Mouse (Mus musculus): ENCODE data around the gene Tpmt.

Gene Tpmt

DNA sequence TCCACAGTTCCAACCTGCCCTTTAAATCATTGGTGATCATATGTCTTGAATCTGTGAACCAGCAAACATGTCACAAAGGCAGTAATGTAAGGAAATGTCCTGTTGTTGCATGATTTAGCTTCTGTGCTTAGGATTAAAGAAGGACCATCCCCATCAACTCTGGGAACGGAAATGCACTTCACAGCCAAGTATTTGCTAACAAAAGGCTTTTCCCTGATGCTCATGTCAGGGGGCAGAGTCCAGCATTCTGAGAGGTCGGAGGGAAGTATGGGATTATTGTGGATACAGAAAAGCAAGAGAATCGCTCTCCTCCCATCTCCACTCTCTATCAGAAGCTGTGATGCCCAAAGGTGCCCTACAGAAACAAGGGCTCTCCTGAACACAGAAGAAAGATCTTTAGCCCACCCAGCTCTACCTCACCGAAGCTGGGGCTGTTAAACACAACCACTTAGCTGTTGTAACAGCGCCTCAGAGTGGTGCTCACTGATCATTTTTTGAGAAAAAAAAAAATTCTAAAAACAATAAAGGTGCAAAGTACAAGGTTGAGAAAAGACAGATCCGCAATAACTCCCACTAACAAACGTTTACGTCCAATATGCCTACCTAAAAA lies 2.4 kb downstream of the Tpmt start:
- DNase-seq = no peak

GRCm38 (mm10) chr13:47040061-47040460 lies 4.5 kb downstream of the Tpmt start:
- no peak for DNase-seq

DNA sequence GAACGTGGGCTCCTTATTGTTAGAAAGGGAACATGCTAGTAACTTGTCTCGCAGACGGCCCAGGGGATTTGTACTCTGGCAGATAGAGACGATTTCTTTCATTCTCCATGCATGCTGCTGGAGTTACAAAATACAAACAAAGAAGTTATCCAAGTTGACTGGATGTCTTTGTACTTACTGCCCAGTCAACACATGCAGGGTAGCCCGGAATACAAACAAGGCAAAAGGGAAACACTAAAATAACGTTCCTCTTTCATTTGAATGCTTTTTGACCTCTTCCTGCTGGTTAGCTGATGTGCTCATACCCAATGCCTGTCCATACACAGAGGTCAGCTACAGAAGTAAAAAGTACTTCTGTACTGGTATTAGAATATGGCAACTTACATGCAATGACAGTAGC lies 6.6 kb downstream of the Tpmt start:
- no peak for DNase-seq

DNA sequence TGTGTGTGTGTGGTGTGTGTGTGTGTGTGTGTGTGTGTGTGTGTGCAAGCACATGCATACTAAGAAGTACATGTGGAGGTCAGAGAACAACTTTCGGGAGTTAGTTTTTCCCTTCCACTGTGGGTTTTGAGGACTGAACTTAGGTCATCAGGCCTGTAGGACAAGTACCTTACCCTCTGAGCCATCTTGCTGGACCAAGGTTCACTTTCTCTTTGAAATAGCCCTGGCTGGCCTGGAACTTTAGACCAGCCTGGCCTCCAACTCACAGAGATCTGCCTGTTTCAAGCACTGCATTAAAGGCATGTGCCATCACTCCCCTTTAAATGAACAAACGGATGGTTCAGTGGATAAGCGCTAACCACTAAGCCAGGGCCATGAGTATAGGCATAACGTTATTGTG lies 10.9 kb downstream of the Tpmt start:
- DNase-seq = no peak

- no peak for DNase-seq
Measured at GRCm38 (mm10) chr13:47030376-47031107, 14.0 kb downstream of the Tpmt start.

GRCm38 (mm10) chr13:47020798-47021197 lies 23.7 kb downstream of the Tpmt start:
- DNase-seq = no peak

- DNase-seq = no peak
Measured at GRCm38 (mm10) chr13:47019774-47020173, 24.8 kb downstream of the Tpmt start.

- DNase-seq = peak; percentile 49
Measured at GRCm38 (mm10) chr13:47017259-47017658, 27.3 kb downstream of the Tpmt start.

- no peak for DNase-seq
Measured at GRCm38 (mm10) chr13:47015195-47015501, 29.4 kb downstream of the Tpmt start.

GRCm38 (mm10) chr13:47014334-47015194 lies 30.0 kb downstream of the Tpmt start, which contains the start of gene Nhlrc1:
TSS of gene Nhlrc1 (minus strand) at chr13:47014850.
- peak; percentile 76 for DNase-seq

DNA sequence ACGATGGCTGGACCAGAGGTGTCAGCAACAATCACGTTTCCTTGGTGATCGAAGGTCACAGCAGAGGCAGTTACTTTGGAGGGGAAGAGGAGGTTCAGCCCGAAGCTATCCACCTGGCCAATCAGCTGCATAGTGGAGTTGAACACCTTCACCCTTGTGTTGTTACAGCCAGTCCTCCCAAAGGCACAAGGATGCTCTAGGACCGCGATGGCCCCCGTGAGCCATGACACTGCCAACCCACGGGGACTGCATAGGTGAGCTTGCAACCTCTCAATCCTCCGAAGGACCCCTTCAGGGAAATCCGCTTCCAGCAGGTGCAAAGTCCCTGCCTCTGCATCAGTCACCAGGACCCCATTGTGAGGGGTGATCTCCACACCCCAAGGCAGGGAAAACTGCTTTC lies 30.8 kb downstream of the Tpmt start:
- DNase-seq = no peak

DNA sequence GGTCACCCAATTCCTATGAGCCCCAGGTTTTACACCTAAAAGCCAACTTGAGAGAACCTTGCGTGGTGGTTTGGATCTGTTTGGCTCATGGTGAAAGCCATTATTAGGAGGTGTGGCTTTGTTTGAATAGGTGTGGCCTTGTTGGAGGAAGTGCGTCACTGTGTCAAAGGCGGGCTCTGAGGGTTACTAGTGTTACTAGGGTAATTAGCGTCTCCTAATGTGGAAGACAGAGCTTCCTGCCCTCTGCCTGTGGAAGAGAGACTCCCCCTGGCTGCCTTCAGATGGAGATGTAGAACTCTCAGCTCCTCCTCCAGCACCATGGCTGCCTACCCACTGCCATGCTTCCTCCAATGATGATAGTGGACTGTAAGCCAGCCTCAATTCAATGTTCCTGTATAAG lies 42.9 kb downstream of the Tpmt start:
- DNase-seq = no peak

DNA sequence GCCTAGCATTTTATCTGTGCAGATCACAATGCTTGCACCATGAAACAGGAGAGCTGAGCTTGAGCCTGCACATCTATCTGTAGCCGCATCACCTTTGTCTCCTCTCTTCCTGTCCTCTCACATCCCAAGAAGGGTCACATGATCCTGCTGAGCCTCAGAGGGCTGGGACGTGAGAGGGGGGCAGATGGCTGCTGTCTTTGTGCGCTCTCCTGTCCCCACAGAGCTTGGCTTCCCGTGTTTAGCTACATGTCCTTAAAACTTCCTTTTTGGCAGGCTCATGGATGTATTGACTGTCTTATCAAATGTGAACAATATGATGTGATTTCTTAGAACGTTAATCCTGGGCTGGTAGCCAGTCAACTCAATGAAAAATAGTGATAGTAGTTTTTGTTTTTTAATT lies 45.0 kb downstream of the Tpmt start:
- DNase-seq = no peak

- DNase-seq = no peak
Measured at GRCm38 (mm10) chr13:46997355-46997754, 47.2 kb downstream of the Tpmt start.

- no peak for DNase-seq
Measured at GRCm38 (mm10) chr13:46993274-46993551, 51.3 kb downstream of the Tpmt start.

GRCm38 (mm10) chr13:46992516-46993273 lies 51.8 kb downstream of the Tpmt start:
- no peak for DNase-seq

- DNase-seq = no peak
Measured at GRCm38 (mm10) chr13:46990376-46991011, 54.0 kb downstream of the Tpmt start.

- no peak for DNase-seq
Measured at GRCm38 (mm10) chr13:46987941-46988340, 56.6 kb downstream of the Tpmt start.

GRCm38 (mm10) chr13:46986208-46986607 lies 58.3 kb downstream of the Tpmt start:
- DNase-seq = no peak

GRCm38 (mm10) chr13:46983878-46984277 lies 60.7 kb downstream of the Tpmt start:
- no peak for DNase-seq

GRCm38 (mm10) chr13:46979836-46980490 lies 64.6 kb downstream of the Tpmt start:
- DNase-seq = no peak

DNA sequence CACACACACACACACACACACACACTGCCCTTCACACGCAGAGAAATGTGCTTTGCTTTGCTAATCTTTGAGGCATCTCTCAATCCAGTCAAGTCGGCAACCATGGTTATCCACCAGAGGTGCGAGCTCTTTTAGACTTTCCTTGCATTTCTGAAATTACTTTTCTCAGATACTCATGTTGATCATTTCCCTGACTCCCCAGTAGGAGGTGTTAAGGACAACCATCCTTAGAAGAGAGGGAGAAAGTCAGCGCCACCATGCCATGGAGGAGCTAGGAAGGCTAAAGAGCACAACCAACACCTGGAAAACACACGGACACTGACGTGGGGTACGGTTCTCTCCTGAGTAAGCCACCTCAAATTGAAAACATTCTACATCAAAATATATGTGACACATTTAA lies 68.0 kb downstream of the Tpmt start:
- no peak for DNase-seq

Data from right cerebral cortex, adult 18-20 months (tissue).